Mouse (Mus musculus): ENCODE data around the gene Lypd6. TPM values are rescaled to one million over a fixed set of nuclear protein-coding genes. Genes with fewer than 3 reads are reported as not detected.
A peak's percentile ranks its signal among the peaks of the same experiment; 100 is the strongest.

Gene Lypd6
- polyA plus RNA-seq, 1 experiment = 3.9 TPM

DNA sequence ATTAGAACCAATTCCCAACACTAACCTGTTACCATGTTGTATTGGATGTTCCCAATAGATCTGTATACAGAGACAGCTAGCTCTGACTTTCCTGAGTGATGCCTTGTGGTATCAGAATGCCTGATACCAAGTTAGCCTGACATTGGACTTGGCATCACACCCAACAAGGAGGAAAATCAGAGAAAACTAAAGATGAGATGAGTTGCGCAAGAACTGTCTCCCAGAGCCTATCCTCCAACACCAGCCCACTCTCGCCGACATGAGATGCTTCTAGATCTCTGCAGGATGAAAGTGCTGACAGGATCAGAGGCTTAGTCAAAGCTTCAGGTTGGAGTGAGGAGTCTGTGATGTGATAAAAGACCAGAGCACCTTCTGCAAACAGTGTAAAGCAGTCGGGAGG, 158.8 kb downstream of the Lypd6 start:
- Histone ChIP-seq H3K79me2 (ENCODE audit: control insufficient read depth, insufficient read depth) (no peaks in the 10 kb centered on the region), H3ac (ENCODE audit: control insufficient read depth, insufficient read length) (no peak overlapping the region), H3K27me3 (ENCODE audit: control insufficient read depth, insufficient read depth, insufficient read length) (no peaks in the 10 kb centered on the region), H3K4me2 (ENCODE audit: low read depth) (no peak overlapping the region), H3K36me3 (ENCODE audit: control insufficient read depth, insufficient read depth) (no peaks in the 10 kb centered on the region), H3K4me3 (no peak overlapping the region)
- TF ChIP-seq CEBPB (IDR thresholded peaks at IDR 0.05; ENCODE audit: insufficient read depth, poor library complexity, severe bottlenecking) = peak; percentile 53; the same call in 1 of the 2 replicates
- no peak for TF ChIP-seq TCF12 (IDR thresholded peaks at IDR 0.05; ENCODE audit: insufficient read depth, poor library complexity, severe bottlenecking)

DNA sequence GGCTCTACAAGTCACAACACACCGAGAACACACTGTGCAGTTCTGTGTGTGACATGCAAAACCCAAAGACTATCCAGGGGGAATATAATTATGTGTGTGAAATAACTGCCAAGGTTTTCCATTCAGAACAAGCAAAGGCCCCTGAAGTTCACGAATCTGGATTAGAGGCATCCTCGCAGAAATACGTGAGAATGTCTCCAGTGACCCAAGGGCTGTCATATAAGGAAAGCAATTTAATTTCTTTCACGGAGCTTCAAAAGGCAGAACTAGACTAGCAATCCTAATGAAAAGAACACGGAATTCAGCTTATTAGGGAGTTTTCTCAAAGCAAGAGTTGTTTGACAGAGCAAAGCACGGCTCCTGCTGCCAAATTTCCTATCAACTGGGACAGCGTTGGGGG, 167.3 kb downstream of the Lypd6 start:
- Histone ChIP-seq H3K79me2 (ENCODE audit: control insufficient read depth, insufficient read depth) (no peaks in the 10 kb centered on the region), H3K36me3 (ENCODE audit: control insufficient read depth, insufficient read depth) (no peaks in the 10 kb centered on the region), H3K4me2 (ENCODE audit: low read depth) (no peak overlapping the region), H3K27me3 (ENCODE audit: control insufficient read depth, insufficient read depth, insufficient read length) (no peaks in the 10 kb centered on the region), H3K4me3 (no peak overlapping the region), H3ac (ENCODE audit: control insufficient read depth, insufficient read length) (no peak overlapping the region)
- no peak for TF ChIP-seq TCF12 (IDR thresholded peaks at IDR 0.05; ENCODE audit: insufficient read depth, poor library complexity, severe bottlenecking)
- no peak for TF ChIP-seq E2F4 (IDR thresholded peaks at IDR 0.05; ENCODE audit: insufficient read depth)
- no peak for TF ChIP-seq MYOG (IDR thresholded peaks at IDR 0.05; ENCODE audit: control insufficient read depth in 1 of 3, insufficient read depth in 1 of 3, insufficient read length in 2 of 3, low read depth in 2 of 3)
- no peak for TF ChIP-seq SRF (IDR thresholded peaks at IDR 0.05; ENCODE audit: control insufficient read depth, insufficient read length, low read depth)
- no peak for TF ChIP-seq MYOD1 (IDR thresholded peaks at IDR 0.05; ENCODE audit: control insufficient read depth in 1 of 3, insufficient read length in 2 of 3, low read depth in 2 of 3)
- TF ChIP-seq USF1 (IDR thresholded peaks at IDR 0.05; ENCODE audit: low read depth) = no peak
- TF ChIP-seq CEBPB (IDR thresholded peaks at IDR 0.05; ENCODE audit: insufficient read depth, poor library complexity, severe bottlenecking) = no peak
- no peak for TF ChIP-seq TCF3 (IDR thresholded peaks at IDR 0.05; ENCODE audit: insufficient read length, low read depth)
- TF ChIP-seq MAX (IDR thresholded peaks at IDR 0.05; ENCODE audit: low read depth) = no peak
- no peak for TF ChIP-seq REST (IDR thresholded peaks at IDR 0.05; ENCODE audit: insufficient read depth, insufficient read length)
- no peak for TF ChIP-seq POLR2A (IDR thresholded peaks at IDR 0.05; ENCODE audit: insufficient read length, low read depth)
- TF ChIP-seq POLR2AphosphoS2 (IDR thresholded peaks at IDR 0.05; ENCODE audit: insufficient read length, low read depth) = no peak

Other genes with a start within 250 kb of the Lypd6 start
- 117 TPM for gene Mmadhc, start 230.4 kb downstream of the Lypd6 start, polyA plus RNA-seq (2012; fragmentation: generic; extraction: Trizol)

All from myocyte (in vitro differentiated cells).